Mouse (Mus musculus) stomach, postnatal 0 days (tissue): Measurements from ENCODE around the gene Tifab.

Source experiments
- CTCF ChIP-seq: IDR thresholded peaks from 2 replicates; pipeline ENCODE4 v1.5.1; 2016; ENCODE audit warnings: antibody characterized with exemption, low read depth, mild to moderate bottlenecking, moderate library complexity
- EP300 ChIP-seq: optimal IDR thresholded peaks from 2 replicates; pipeline ENCODE3; 2016; ENCODE audit warnings: antibody characterized with exemption

GRCm38 (mm10) chr13:56216090-56216489, 37.4 kb upstream of the Tifab start:
- TF ChIP-seq EP300 (no peak), CTCF (no peak)
